Mouse (Mus musculus) limb, embryonic 12.5 days (tissue): Measurements from ENCODE around the gene Msmp. TPM values are rescaled to one million over a fixed set of nuclear protein-coding genes. Genes with fewer than 3 reads are reported as not detected.
"Not testable (repeated sequence)": the region's sequence is repeated elsewhere in the genome, so short reads cannot be mapped to it uniquely, and the experiment has no call there.

Experiments used
- ATAC-seq: fragments of 200-750 bp; cut with Nextera tagmentation; 2 replicates; pipeline ENCODE4 v1.8.0; 2017; ENCODE audit warnings: low read depth, moderate TSS enrichment; ENCODE audit not compliant: insufficient number of reproducible peaks, insufficient read depth, low FRiP score, low TSS enrichment
- H3K27ac ChIP-seq: fragments of 300-500 bp; sonication (generic); 2 replicates; pipeline ENCODE4 v1.5.1; 2016; ENCODE audit warnings: mild to moderate bottlenecking, moderate library complexity
- H3K27me3 ChIP-seq: fragments of 300-500 bp; sonication (generic); 2 replicates; pipeline ENCODE4 v1.6.1; 2016; ENCODE audit warnings: mild to moderate bottlenecking, moderate library complexity
- H3K36me3 ChIP-seq: fragments of 300-500 bp; sonication (generic); 2 replicates; pipeline ENCODE4 v1.6.1; 2016; ENCODE audit warnings: mild to moderate bottlenecking, moderate library complexity
- H3K4me1 ChIP-seq: fragments of 300-500 bp; sonication (generic); replicated peaks from 2 replicates; pipeline ENCODE4 v1.6.1; 2016
- H3K4me2 ChIP-seq: fragments of 300-500 bp; sonication (generic); 2 replicates; pipeline ENCODE4 v1.6.1; 2016; ENCODE audit warnings: mild to moderate bottlenecking, moderate library complexity
- H3K4me3 ChIP-seq: fragments of 300-500 bp; sonication (generic); replicated peaks from 2 replicates; pipeline ENCODE4 v1.5.1; 2016; ENCODE audit warnings: mild to moderate bottlenecking
- H3K9ac ChIP-seq: fragments of 300-500 bp; sonication (generic); replicated peaks from 2 replicates; pipeline ENCODE4 v1.6.1; 2016; ENCODE audit warnings: mild to moderate bottlenecking, moderate library complexity
- H3K9me3 ChIP-seq: fragments of 300-500 bp; sonication (generic); 2 replicates; pipeline ENCODE4 v1.6.1; 2016; ENCODE audit warnings: mild to moderate bottlenecking, moderate library complexity
- WGBS: fragments of 180-500 bp; shearing (Covaris S2); methylation state at CpG from one replicate; pipeline ENCODE4 v1.1.7; 2016; 5-methylcytosine and 5-hydroxymethylcytosine counted together
- polyA plus RNA-seq: library from polyadenylated mRNA; unstranded; fragments of >200 nt; fragmentation: Nextera tagmentation; extraction: Ambion mirVana; gene quantifications from 2 replicates; pipeline ENCODE4 v1.2.1, GENCODE M21; 2016

Msmp gene
- polyA plus RNA-seq, 1 experiment from 2014 or later, result 2.1 TPM

GRCm38 (mm10) chr4:43560976-43561375 lies 23.3 kb downstream of the Msmp start:
- H3K36me3 ChIP-seq, result peaks cover 32% of the 10 kb centered on the region
- WGBS, result 21% methylated on average over 2 of the region's 2 CpGs
- no peak for ATAC-seq
- H3K9ac ChIP-seq, result peak overlapping the region; percentile 92
- H3K27ac ChIP-seq, result 0 out of 2 replicates have a peak overlapping the region, but pooled peaks have one; percentile 5
- no peaks in the 10 kb centered on the region for H3K27me3 ChIP-seq
- H3K4me1 ChIP-seq, result peaks cover 52% of the 10 kb centered on the region
- no peaks in the 10 kb centered on the region for H3K9me3 ChIP-seq
- H3K4me2 ChIP-seq, result peak overlapping the region; percentile 86
- peak overlapping the region; percentile 92 for H3K4me3 ChIP-seq

GRCm38 (mm10) chr4:43560243-43560611 lies 24.1 kb downstream of the Msmp start:
- Histone ChIP-seq H3K27ac (no peak overlapping the region), H3K9ac (peak overlapping the region; percentile 37; the same call in 1 of the 2 replicates), H3K9me3 (no peaks in the 10 kb centered on the region), H3K27me3 (no peaks in the 10 kb centered on the region), H3K4me1 (peaks cover 52% of the 10 kb centered on the region), H3K36me3 (peaks cover 32% of the 10 kb centered on the region), H3K4me2 (peak overlapping the region; percentile 86), H3K4me3 (peak overlapping the region; percentile 92)
- 45% methylated on average over 6 of the region's 6 CpGs for WGBS
- ATAC-seq, result no peak

- peak overlapping the region; percentile 92 for H3K4me3 ChIP-seq
- peaks cover 52% of the 10 kb centered on the region for H3K4me1 ChIP-seq
- no peaks in the 10 kb centered on the region for H3K27me3 ChIP-seq
- WGBS, result 80% methylated on average over 13 of the region's 13 CpGs
- H3K9me3 ChIP-seq, result no peaks in the 10 kb centered on the region
- H3K27ac ChIP-seq, result no peak overlapping the region
- peaks cover 33% of the 10 kb centered on the region for H3K36me3 ChIP-seq
- no peak for ATAC-seq
- H3K9ac ChIP-seq, result peak overlapping the region; percentile 37; the same call in 1 of the 2 replicates
- peak overlapping the region; percentile 86 for H3K4me2 ChIP-seq
Measured at GRCm38 (mm10) chr4:43559519-43560242, 24.6 kb downstream of the Msmp start.

DNA sequence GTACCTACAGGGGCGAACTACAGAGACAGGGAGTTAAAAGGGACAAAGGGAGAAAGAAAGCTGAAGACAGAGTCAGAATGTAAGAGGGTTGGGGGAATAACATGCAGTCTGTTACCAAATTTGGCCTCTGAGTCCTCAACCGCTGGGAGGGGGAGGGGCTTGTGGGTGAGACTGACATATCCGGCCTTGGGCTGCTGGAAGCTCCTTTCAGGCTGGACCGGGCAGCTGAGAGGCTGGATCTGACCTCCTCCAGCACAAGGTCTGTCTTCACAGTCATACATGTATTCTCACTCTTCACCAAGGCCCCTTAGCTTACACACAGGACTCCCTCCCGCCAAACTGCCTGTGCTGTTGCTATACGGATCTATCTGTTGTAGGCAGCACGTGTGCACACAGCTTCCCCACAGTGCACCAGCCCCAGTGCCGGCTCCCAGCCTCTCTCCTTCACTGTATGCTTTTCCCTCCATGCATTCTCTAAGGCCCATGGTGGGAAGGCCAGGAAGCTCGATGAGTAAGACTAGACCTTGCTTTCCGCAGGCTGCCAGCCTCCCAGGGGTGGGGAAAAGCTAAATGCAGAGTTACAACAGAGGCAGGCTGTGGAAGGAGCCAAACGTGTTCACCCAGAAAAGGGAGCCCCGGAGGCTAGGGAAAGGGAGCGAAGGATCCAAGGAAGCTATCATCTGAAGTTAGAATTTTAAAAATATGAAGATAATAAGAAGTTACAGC lies 25.5 kb downstream of the Msmp start:
- peak overlapping the region; percentile 17 for H3K4me3 ChIP-seq
- H3K4me1 ChIP-seq, result peaks cover 52% of the 10 kb centered on the region
- H3K36me3 ChIP-seq, result peaks cover 38% of the 10 kb centered on the region
- H3K9ac ChIP-seq, result peak overlapping the region; percentile 45
- 25% methylated on average over 13 of the region's 13 CpGs for WGBS
- no peak for ATAC-seq
- H3K27ac ChIP-seq, result peak overlapping the region; percentile 86
- H3K27me3 ChIP-seq, result no peaks in the 10 kb centered on the region
- H3K4me2 ChIP-seq, result peak overlapping the region; percentile 86
- no peaks in the 10 kb centered on the region for H3K9me3 ChIP-seq

DNA sequence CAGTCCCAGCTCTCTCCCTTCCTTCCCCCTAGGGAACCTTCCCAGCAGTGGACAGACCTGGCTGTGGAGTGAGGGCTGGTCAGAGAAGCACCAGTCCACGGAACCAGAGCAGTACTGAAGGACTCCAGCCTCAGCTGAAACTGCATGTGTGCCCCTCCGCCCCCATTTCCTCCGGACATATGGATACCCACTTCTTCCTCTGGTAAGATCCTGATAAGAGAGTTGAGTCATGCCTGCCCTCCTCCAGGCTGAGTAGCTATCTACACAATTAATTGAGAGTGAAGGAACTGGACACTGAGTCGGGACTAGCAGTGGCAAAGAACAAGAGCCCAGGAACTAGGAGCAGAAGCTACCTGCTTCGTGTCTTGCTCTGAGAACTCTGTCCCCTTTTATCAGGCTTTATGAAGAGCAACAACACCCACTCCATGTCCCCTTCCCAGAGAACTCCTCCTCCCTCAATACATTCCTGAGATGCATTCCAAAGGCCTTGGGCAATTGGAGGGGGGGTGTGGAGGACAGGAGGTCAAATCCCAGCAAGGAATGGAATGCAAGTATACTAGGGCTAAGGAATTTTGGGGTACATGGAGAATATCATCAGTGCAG lies 26.2 kb downstream of the Msmp start:
- Histone ChIP-seq H3K4me1 (peaks cover 45% of the 10 kb centered on the region), H3K36me3 (peaks cover 44% of the 10 kb centered on the region), H3K27me3 (no peaks in the 10 kb centered on the region), H3K9ac (peak overlapping the region; percentile 45; the same call in 1 of the 2 replicates), H3K27ac (peak overlapping the region; percentile 86; the same call in 1 of the 2 replicates), H3K9me3 (no peaks in the 10 kb centered on the region), H3K4me2 (peak overlapping the region; percentile 86), H3K4me3 (peak overlapping the region; percentile 17)
- WGBS, result 44% methylated on average over 5 of the region's 5 CpGs
- no peak for ATAC-seq

- no peak for ATAC-seq
- Histone ChIP-seq H3K4me1 (peaks cover 39% of the 10 kb centered on the region), H3K4me2 (no peak overlapping the region), H3K4me3 (no peak overlapping the region), H3K27ac (no peak overlapping the region), H3K9ac (no peak overlapping the region), H3K27me3 (no peaks in the 10 kb centered on the region), H3K9me3 (no peaks in the 10 kb centered on the region), H3K36me3 (peaks cover 66% of the 10 kb centered on the region)
- WGBS, result 96% methylated on average over 7 of the region's 7 CpGs
Measured at GRCm38 (mm10) chr4:43555926-43556325, 28.4 kb downstream of the Msmp start.

GRCm38 (mm10) chr4:43553891-43554290 lies 30.4 kb downstream of the Msmp start:
- H3K27me3 ChIP-seq, result no peaks in the 10 kb centered on the region
- H3K9ac ChIP-seq, result no peak overlapping the region
- peaks cover 19% of the 10 kb centered on the region for H3K4me1 ChIP-seq
- H3K27ac ChIP-seq, result no peak overlapping the region
- no peak overlapping the region for H3K4me2 ChIP-seq
- no peak for ATAC-seq
- peaks cover 87% of the 10 kb centered on the region for H3K36me3 ChIP-seq
- no peaks in the 10 kb centered on the region for H3K9me3 ChIP-seq
- no peak overlapping the region for H3K4me3 ChIP-seq

GRCm38 (mm10) chr4:43552437-43552836 lies 31.9 kb downstream of the Msmp start:
- Histone ChIP-seq H3K36me3 (peaks cover 100% of the 10 kb centered on the region), H3K9me3 (no peaks in the 10 kb centered on the region), H3K27me3 (no peaks in the 10 kb centered on the region), H3K27ac (no peak overlapping the region), H3K4me3 (no peak overlapping the region), H3K4me1 (peaks cover 4% of the 10 kb centered on the region; the same call in 1 of the 2 replicates), H3K9ac (no peak overlapping the region), H3K4me2 (no peak overlapping the region)
- no peak for ATAC-seq
- 90% methylated on average over 5 of the region's 5 CpGs for WGBS

DNA sequence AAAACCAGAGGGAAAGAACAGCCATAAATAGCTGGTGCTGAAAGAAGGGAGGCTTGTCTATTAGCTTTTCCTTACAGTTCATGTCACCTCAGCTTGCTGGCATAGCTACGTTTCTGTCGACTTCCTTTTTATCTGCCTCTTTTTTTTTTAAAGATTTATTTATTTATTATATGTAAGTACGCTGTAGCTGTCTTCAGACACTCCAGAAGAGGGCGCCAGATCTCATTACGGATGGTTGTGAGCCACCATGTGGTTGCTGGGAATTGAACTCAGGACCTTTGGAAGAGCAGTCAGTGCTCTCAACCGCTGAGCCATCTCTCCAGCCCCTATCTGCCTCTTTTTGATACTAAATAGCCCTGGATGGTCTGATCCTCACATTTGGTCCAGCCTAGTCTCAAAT lies 32.4 kb downstream of the Msmp start:
- not testable (repeated sequence) for H3K4me2 ChIP-seq, H3K9ac ChIP-seq, H3K4me3 ChIP-seq, H3K4me1 ChIP-seq, H3K9me3 ChIP-seq, ATAC-seq, H3K27ac ChIP-seq, H3K27me3 ChIP-seq
- peaks cover 100% of the 10 kb centered on the region for H3K36me3 ChIP-seq
- WGBS, result 91% methylated on average over 6 of the region's 6 CpGs

GRCm38 (mm10) chr4:43549055-43549454 lies 35.2 kb downstream of the Msmp start:
- Histone ChIP-seq H3K4me1 (no peaks in the 10 kb centered on the region), H3K36me3 (peaks cover 100% of the 10 kb centered on the region), H3K4me2 (no peak overlapping the region), H3K9ac (no peak overlapping the region), H3K4me3 (no peak overlapping the region), H3K27me3 (no peaks in the 10 kb centered on the region), H3K9me3 (no peaks in the 10 kb centered on the region), H3K27ac (no peak overlapping the region)
- WGBS, result 90% methylated on average over 12 of the region's 12 CpGs
- no peak for ATAC-seq

- ATAC-seq, result no peak
- H3K27ac ChIP-seq, result no peak overlapping the region
- H3K9ac ChIP-seq, result no peak overlapping the region
- WGBS, result 95% methylated on average over 8 of the region's 8 CpGs
- no peaks in the 10 kb centered on the region for H3K9me3 ChIP-seq
- no peaks in the 10 kb centered on the region for H3K4me1 ChIP-seq
- no peak overlapping the region for H3K4me2 ChIP-seq
- H3K27me3 ChIP-seq, result no peaks in the 10 kb centered on the region
- H3K36me3 ChIP-seq, result peaks cover 100% of the 10 kb centered on the region
- H3K4me3 ChIP-seq, result no peak overlapping the region
Measured at GRCm38 (mm10) chr4:43547160-43547559, 37.1 kb downstream of the Msmp start.
